Mouse (Mus musculus): ENCODE results near the gene Bola2. TPM values are rescaled to one million over a fixed set of nuclear protein-coding genes. Genes with fewer than 3 reads are reported as not detected.
"Not testable (repeated sequence)": the region's sequence is repeated elsewhere in the genome, so short reads cannot be mapped to it uniquely, and the experiment has no call there.

Gene Bola2
- polyA plus RNA-seq, 1 experiment, result 116 TPM

DNA sequence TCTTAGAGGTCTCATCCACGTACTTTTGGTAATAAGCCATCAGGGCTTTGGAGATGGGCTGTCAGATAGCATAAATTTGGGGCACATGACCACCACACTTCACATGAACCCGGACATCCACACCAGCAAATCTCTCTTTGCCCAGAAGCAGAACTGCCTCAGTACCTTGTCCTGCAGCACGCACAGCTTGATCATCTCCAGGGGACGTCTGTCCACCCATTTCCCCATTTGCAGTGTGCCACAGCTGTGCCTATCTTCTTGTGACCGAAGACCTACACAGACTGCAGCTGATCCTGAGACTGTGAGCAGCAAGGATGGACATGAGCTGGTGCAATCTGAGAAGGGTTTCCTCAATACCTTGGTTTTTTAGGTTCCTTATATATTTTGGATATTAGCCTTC is 30.5 kb downstream of the Bola2 start:
- H3K79me3 ChIP-seq (ENCODE audit: low read depth), result no peaks in the 10 kb centered on the region
- H3K27me3 ChIP-seq (ENCODE audit: control insufficient read depth, insufficient read depth, insufficient read length), result no peaks in the 10 kb centered on the region
- H3ac ChIP-seq (ENCODE audit: control insufficient read depth, insufficient read length, low read depth), result no peak overlapping the region
- TF ChIP-seq USF1 (IDR thresholded peaks at IDR 0.05; ENCODE audit: low read depth) (no peak), MYOD1 (IDR thresholded peaks at IDR 0.05; ENCODE audit: control insufficient read depth, insufficient read length, low read depth) (no peak), CTCF (IDR thresholded peaks at IDR 0.05; ENCODE audit: control insufficient read depth, insufficient read depth, insufficient read length) (no peak), FOSL1 (IDR thresholded peaks at IDR 0.05; ENCODE audit: insufficient read depth, low read length, poor library complexity, severe bottlenecking) (no peak), MYOG (IDR thresholded peaks at IDR 0.05; ENCODE audit: control insufficient read depth, extremely low read depth, insufficient read length) (no peak), MAX (IDR thresholded peaks at IDR 0.05) (no peak), CEBPB (IDR thresholded peaks at IDR 0.05; ENCODE audit: low read depth) (no peak)
- H3K36me3 ChIP-seq (ENCODE audit: control insufficient read depth, insufficient read depth), result no peaks in the 10 kb centered on the region
- no peaks in the 10 kb centered on the region for H3K79me2 ChIP-seq (ENCODE audit: control insufficient read depth, insufficient read depth)
- H3K4me3 ChIP-seq (ENCODE audit: insufficient read depth, poor library complexity, severe bottlenecking), result no peak overlapping the region

DNA sequence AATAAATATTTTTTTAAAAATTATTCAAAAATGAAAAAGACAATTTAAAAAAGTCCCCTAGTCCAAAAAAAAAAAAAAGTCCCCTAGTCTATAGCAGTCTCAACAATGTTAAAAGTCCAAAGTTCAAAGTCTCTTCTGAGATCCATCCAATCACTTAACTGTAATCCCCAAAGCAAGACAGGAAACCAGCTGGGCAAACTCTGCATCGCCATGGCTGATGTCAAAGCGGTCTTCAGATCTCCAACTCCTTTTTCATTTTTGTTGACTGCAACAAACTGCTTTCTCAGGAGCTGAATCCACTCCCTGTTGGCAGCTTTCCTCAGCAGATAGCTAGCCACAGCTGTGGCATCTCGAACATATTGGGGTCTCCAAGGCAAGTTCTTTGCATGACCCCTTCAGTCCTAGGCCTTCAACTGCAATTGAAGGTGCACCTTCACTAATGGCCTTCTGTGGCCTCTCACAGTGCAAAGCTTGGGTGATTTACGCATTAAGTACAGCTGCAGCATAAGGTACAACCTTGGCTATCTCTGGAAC is 35.1 kb downstream of the Bola2 start:
- H3K27me3 ChIP-seq (ENCODE audit: control insufficient read depth, insufficient read depth, insufficient read length); H3K36me3 ChIP-seq (ENCODE audit: control insufficient read depth, insufficient read depth); H3K79me3 ChIP-seq (ENCODE audit: low read depth); H3K79me2 ChIP-seq (ENCODE audit: control insufficient read depth, insufficient read depth); H3ac ChIP-seq (ENCODE audit: control insufficient read depth, insufficient read length, low read depth); H3K4me3 ChIP-seq (ENCODE audit: insufficient read depth, poor library complexity, severe bottlenecking): not testable (repeated sequence)

GRCm38 (mm10) chr7:126736122-126736521 is 40.9 kb downstream of the Bola2 start:
- H3K36me3 ChIP-seq (ENCODE audit: control insufficient read depth, insufficient read depth), result no peaks in the 10 kb centered on the region
- no peaks in the 10 kb centered on the region for H3K79me3 ChIP-seq (ENCODE audit: low read depth)
- TF ChIP-seq MAX (IDR thresholded peaks at IDR 0.05), result no peak
- TF ChIP-seq CTCF (IDR thresholded peaks at IDR 0.05; ENCODE audit: control insufficient read depth, insufficient read depth, insufficient read length), result no peak
- TF ChIP-seq USF1 (IDR thresholded peaks at IDR 0.05; ENCODE audit: low read depth), result no peak
- H3K27me3 ChIP-seq (ENCODE audit: control insufficient read depth, insufficient read depth, insufficient read length), result no peaks in the 10 kb centered on the region
- H3K79me2 ChIP-seq (ENCODE audit: control insufficient read depth, insufficient read depth), result no peaks in the 10 kb centered on the region
- no peak overlapping the region for H3K4me3 ChIP-seq (ENCODE audit: insufficient read depth, poor library complexity, severe bottlenecking)
- no peak overlapping the region for H3ac ChIP-seq (ENCODE audit: control insufficient read depth, insufficient read length, low read depth)

DNA sequence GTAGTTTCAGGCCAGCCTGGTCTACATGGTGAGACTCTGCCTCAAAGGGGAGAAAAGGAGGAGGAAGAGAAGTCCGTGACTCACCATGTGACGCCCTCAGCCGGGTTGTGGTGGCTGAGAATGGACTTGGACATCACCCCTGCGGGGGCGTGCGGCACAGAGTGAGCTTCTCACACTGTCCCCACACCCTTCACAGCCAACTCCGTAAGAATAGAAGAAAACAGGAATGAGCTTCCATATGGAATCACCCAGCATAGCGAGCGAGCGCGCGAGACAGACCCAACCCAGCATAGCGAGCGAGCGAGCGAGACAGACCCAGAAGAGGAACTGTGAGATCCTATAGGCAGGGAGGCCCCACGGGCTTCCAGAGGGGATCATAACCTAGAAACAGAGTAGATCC is 44.4 kb downstream of the Bola2 start:
- TF ChIP-seq CEBPB (IDR thresholded peaks at IDR 0.05; ENCODE audit: low read depth) (no peak), MYOD1 (IDR thresholded peaks at IDR 0.05; ENCODE audit: control insufficient read depth, insufficient read length, low read depth) (no peak), FOSL1 (IDR thresholded peaks at IDR 0.05; ENCODE audit: insufficient read depth, low read length, poor library complexity, severe bottlenecking) (no peak), MYOG (IDR thresholded peaks at IDR 0.05; ENCODE audit: control insufficient read depth, extremely low read depth, insufficient read length) (no peak), USF1 (IDR thresholded peaks at IDR 0.05; ENCODE audit: low read depth) (no peak), MAX (IDR thresholded peaks at IDR 0.05) (no peak), CTCF (IDR thresholded peaks at IDR 0.05; ENCODE audit: control insufficient read depth, insufficient read depth, insufficient read length) (no peak)
- H3ac ChIP-seq (ENCODE audit: control insufficient read depth, insufficient read length, low read depth), result no peak overlapping the region
- H3K36me3 ChIP-seq (ENCODE audit: control insufficient read depth, insufficient read depth), result no peaks in the 10 kb centered on the region
- no peaks in the 10 kb centered on the region for H3K27me3 ChIP-seq (ENCODE audit: control insufficient read depth, insufficient read depth, insufficient read length)
- no peaks in the 10 kb centered on the region for H3K79me2 ChIP-seq (ENCODE audit: control insufficient read depth, insufficient read depth)
- H3K79me3 ChIP-seq (ENCODE audit: low read depth), result no peaks in the 10 kb centered on the region
- H3K4me3 ChIP-seq (ENCODE audit: insufficient read depth, poor library complexity, severe bottlenecking), result no peak overlapping the region

DNA sequence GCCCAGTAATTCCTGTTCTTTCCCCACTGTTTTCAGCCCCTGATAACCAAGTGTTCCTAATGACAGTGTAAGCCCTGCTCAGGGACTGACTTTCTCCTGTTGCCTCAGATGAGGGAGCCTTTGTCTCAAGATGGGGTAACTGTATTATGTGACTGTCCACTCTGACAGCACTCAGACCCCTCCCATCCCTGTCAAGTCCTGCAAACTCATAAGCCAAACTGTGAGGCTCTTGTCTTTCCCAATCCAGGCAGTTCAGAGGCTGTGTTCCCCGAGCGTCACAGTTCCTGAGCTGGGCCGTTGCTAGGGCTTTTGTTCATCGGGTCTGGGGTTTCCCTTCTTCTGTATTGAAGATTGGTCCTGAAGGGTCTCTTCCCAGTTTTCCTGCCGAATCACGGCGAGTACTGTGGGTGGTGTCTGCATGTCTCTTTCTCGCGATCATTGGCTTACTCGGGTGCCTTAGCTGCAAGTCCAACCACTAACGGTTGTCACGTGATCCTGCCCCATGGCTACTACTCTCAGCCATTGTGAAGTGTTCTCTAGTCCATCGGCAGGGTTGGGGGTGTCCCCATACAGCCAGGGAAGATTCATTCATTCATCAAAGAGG is 45.0 kb downstream of the Bola2 start:
- Histone ChIP-seq H3K79me3 (ENCODE audit: low read depth) (no peaks in the 10 kb centered on the region), H3K36me3 (ENCODE audit: control insufficient read depth, insufficient read depth) (no peaks in the 10 kb centered on the region), H3K79me2 (ENCODE audit: control insufficient read depth, insufficient read depth) (no peaks in the 10 kb centered on the region), H3K4me3 (ENCODE audit: insufficient read depth, poor library complexity, severe bottlenecking) (no peak overlapping the region), H3ac (ENCODE audit: control insufficient read depth, insufficient read length, low read depth) (no peak overlapping the region), H3K27me3 (ENCODE audit: control insufficient read depth, insufficient read depth, insufficient read length) (no peaks in the 10 kb centered on the region)
- TF ChIP-seq CEBPB (IDR thresholded peaks at IDR 0.05; ENCODE audit: low read depth) (no peak), FOSL1 (IDR thresholded peaks at IDR 0.05; ENCODE audit: insufficient read depth, low read length, poor library complexity, severe bottlenecking) (no peak)

GRCm38 (mm10) chr7:126740977-126741376 is 45.8 kb downstream of the Bola2 start:
- Histone ChIP-seq H3K79me2 (ENCODE audit: control insufficient read depth, insufficient read depth) (no peaks in the 10 kb centered on the region), H3K79me3 (ENCODE audit: low read depth) (no peaks in the 10 kb centered on the region), H3K4me3 (ENCODE audit: insufficient read depth, poor library complexity, severe bottlenecking) (no peak overlapping the region), H3K27me3 (ENCODE audit: control insufficient read depth, insufficient read depth, insufficient read length) (peaks cover 2% of the 10 kb centered on the region), H3K36me3 (ENCODE audit: control insufficient read depth, insufficient read depth) (no peaks in the 10 kb centered on the region), H3ac (ENCODE audit: control insufficient read depth, insufficient read length, low read depth) (no peak overlapping the region)
- no peak for TF ChIP-seq MYOD1 (IDR thresholded peaks at IDR 0.05; ENCODE audit: control insufficient read depth, insufficient read length, low read depth)
- TF ChIP-seq CTCF (IDR thresholded peaks at IDR 0.05; ENCODE audit: control insufficient read depth, insufficient read depth, insufficient read length), result no peak
- TF ChIP-seq MYOG (IDR thresholded peaks at IDR 0.05; ENCODE audit: control insufficient read depth, extremely low read depth, insufficient read length), result no peak
- TF ChIP-seq CEBPB (IDR thresholded peaks at IDR 0.05; ENCODE audit: low read depth), result no peak
- no peak for TF ChIP-seq MAX (IDR thresholded peaks at IDR 0.05)

Data from C2C12 (cell line).